Mouse (Mus musculus): ENCODE measurements around the gene Rflnb.

DNA sequence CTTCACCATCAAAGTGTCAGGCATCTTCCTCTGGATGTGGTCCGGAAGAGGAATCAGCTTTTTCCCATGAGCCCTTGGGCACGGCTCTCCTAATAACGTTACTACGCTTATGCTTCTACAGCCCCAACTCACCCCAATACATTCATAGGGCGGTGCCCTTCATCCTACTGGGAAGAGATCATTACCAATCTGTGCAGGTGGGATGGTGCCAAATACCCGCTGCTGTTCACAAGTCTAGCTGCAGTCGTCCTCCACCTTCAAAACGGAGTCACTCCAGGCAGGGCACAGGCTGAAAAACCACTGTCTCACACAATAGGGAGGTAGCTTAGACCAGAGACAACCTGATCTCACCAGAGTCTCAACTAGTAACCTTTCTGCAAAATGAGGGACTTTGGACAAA, 7.6 kb upstream of the Rflnb start:
- TF ChIP-seq POLR2A (IDR thresholded peaks at IDR 0.05; ENCODE audit: borderline replicate concordance, extremely low read depth, low read depth, low read length) (no peak), CTCF (IDR thresholded peaks at IDR 0.05; ENCODE audit: insufficient read depth, low read length) (no peak)
